Mouse (Mus musculus): ENCODE measurements around the gene Gpr107.

GRCm38 (mm10) chr2:31211204-31211603, 59.1 kb downstream of the Gpr107 start:
- TF ChIP-seq CTCF (IDR thresholded peaks at IDR 0.05) (no peak), EP300 (IDR thresholded peaks at IDR 0.05) (no peak)
